Mouse (Mus musculus): ENCODE measurements around the gene BC067074.

GRCm38 (mm10) chr13:113404172-113404571, 111.2 kb downstream of the BC067074 start:
- TF ChIP-seq CTCF (IDR thresholded peaks at IDR 0.05; ENCODE audit: control insufficient read depth, insufficient read depth, insufficient read length) (no peak), USF1 (IDR thresholded peaks at IDR 0.05; ENCODE audit: low read depth) (no peak), FOSL1 (IDR thresholded peaks at IDR 0.05; ENCODE audit: insufficient read depth, low read length, poor library complexity, severe bottlenecking) (no peak), MYOD1 (IDR thresholded peaks at IDR 0.05; ENCODE audit: control insufficient read depth, insufficient read length, low read depth) (no peak), MAX (IDR thresholded peaks at IDR 0.05) (no peak), CEBPB (IDR thresholded peaks at IDR 0.05; ENCODE audit: low read depth) (no peak), MYOG (IDR thresholded peaks at IDR 0.05; ENCODE audit: control insufficient read depth, extremely low read depth, insufficient read length) (no peak)
